Mouse (Mus musculus) heart, embryonic 14.5 days (tissue): ENCODE data around the gene Cdipt. TPM values are rescaled to one million over a fixed set of nuclear protein-coding genes. Genes with fewer than 3 reads are reported as not detected.

Experiments used
- ATAC-seq: fragments of 200-750 bp; cut with Nextera tagmentation; 2 replicates; pipeline ENCODE4 v1.8.0; 2017; ENCODE audit warnings: low read depth, moderate TSS enrichment; ENCODE audit not compliant: insufficient number of reproducible peaks, insufficient read depth, low FRiP score
- H3K27ac ChIP-seq, 2 experiments: fragments of 200-500 bp in 1 of 2; fragments of 300-500 bp in 1 of 2; sonication (generic) in 1 of 2; replicated peaks in 1 of 2; 2 replicates each; pipeline ENCODE4 v1.5.1; 2012 to 2014; ENCODE audit warnings: low read depth in 2 of 2, low read length in 2 of 2, control low read depth in 1 of 2, mild to moderate bottlenecking in 1 of 2, mixed read lengths in 1 of 2; ENCODE audit not compliant: control insufficient read depth in 1 of 2, insufficient read depth in 1 of 2
- H3K27me3 ChIP-seq: fragments of 300-500 bp; sonication (generic); 2 replicates; pipeline ENCODE4 v1.6.1; 2014; ENCODE audit warnings: mild to moderate bottlenecking, low read length, control low read depth; ENCODE audit not compliant: control insufficient read depth, insufficient read depth
- H3K36me3 ChIP-seq: fragments of 300-500 bp; sonication (generic); 2 replicates; pipeline ENCODE4 v1.6.1; 2014; ENCODE audit warnings: mild to moderate bottlenecking, control low read depth, low read length, mixed read lengths; ENCODE audit not compliant: control insufficient read depth, insufficient read depth
- H3K4me1 ChIP-seq, 2 experiments: fragments of 200-500 bp in 1 of 2; fragments of 300-500 bp in 1 of 2; sonication (generic) in 1 of 2; 2 replicates each; pipeline ENCODE4 v1.6.1; 2012 to 2014; ENCODE audit warnings: low read length in 2 of 2, control low read depth in 1 of 2, mixed read lengths in 1 of 2; ENCODE audit not compliant: control insufficient read depth in 2 of 2, insufficient read depth in 2 of 2
- H3K4me2 ChIP-seq: fragments of 300-500 bp; sonication (generic); 2 replicates; pipeline ENCODE4 v1.6.1; 2014; ENCODE audit warnings: mild to moderate bottlenecking, low read length
- H3K4me3 ChIP-seq, 2 experiments: fragments of 200-500 bp in 1 of 2; fragments of 300-500 bp in 1 of 2; sonication (generic) in 1 of 2; 2 replicates each; pipeline ENCODE4 v1.5.1; 2012 to 2014; ENCODE audit warnings: low read length in 2 of 2, mild to moderate bottlenecking in 2 of 2, control low read depth in 1 of 2, low read depth in 1 of 2, moderate library complexity in 1 of 2; ENCODE audit not compliant: control insufficient read depth in 1 of 2, insufficient read depth in 1 of 2
- H3K9ac ChIP-seq: fragments of 300-500 bp; sonication (generic); 2 replicates; pipeline ENCODE4 v1.6.1; 2014; ENCODE audit warnings: mild to moderate bottlenecking, low read length
- H3K9me3 ChIP-seq: fragments of 300-500 bp; sonication (generic); 2 replicates; pipeline ENCODE4 v1.6.1; 2016; ENCODE audit warnings: low read length, control low read depth; ENCODE audit not compliant: control insufficient read depth
- WGBS: fragments of 180-500 bp; shearing (Covaris S2); extraction: QIAGEN DNeasy Blood & Tissue Kit; methylation state at CpG from one replicate; pipeline ENCODE4 v1.1.7; 2014; 5-methylcytosine and 5-hydroxymethylcytosine counted together
- polyA plus RNA-seq: library from polyadenylated mRNA; unstranded; fragments of >200 nt; fragmentation: Nextera tagmentation; extraction: Ambion mirVana; gene quantifications from 2 replicates; pipeline ENCODE4 v1.2.1, GENCODE M21; 2014

Gene Cdipt
- polyA plus RNA-seq, 1 experiment from 2014 or later, result 74.6 TPM

- Histone ChIP-seq H3K27ac (no peak within 1 kb of the TSS), H3K27me3 (no peaks in the 10 kb centered on the region), H3K4me2 (peak within 1 kb of the TSS; percentile 81), H3K9ac (peak within 1 kb of the TSS; percentile 63), H3K4me1 (peaks cover 15 to 31% of the 10 kb centered on the region in 2 experiments), H3K36me3 (peaks cover 31% of the 10 kb centered on the region), H3K9me3 (no peaks in the 10 kb centered on the region), H3K4me3 (peak within 1 kb of the TSS; percentile 46 to 62)
- 26% methylated on average over 11 of the region's 11 CpGs for WGBS
- ATAC-seq, result no peak
Measured at GRCm38 (mm10) chr7:127014320-127014719, 38.6 kb downstream of the Cdipt start, which contains the start of gene Mvp. Gene Mvp (minus strand): TSS chr7:127014621.

GRCm38 (mm10) chr7:127014993-127015392 is 39.3 kb downstream of the Cdipt start:
- WGBS, result 89% methylated on average over 12 of the region's 12 CpGs
- no peak overlapping the region for H3K4me3 ChIP-seq
- H3K36me3 ChIP-seq, result peaks cover 31% of the 10 kb centered on the region
- no peaks in the 10 kb centered on the region for H3K27me3 ChIP-seq
- H3K4me1 ChIP-seq, result peaks cover 15 to 32% of the 10 kb centered on the region in 2 experiments
- no peak for ATAC-seq
- H3K9me3 ChIP-seq, result no peaks in the 10 kb centered on the region
- peak overlapping the region; percentile 67; the same call in 1 of the 2 replicates for H3K4me2 ChIP-seq
- peak overlapping the region; percentile 16; the same call in 1 of the 2 replicates for H3K9ac ChIP-seq
- no peak overlapping the region for H3K27ac ChIP-seq

- Histone ChIP-seq H3K9ac (peak overlapping the region; percentile 94), H3K27me3 (no peaks in the 10 kb centered on the region), H3K36me3 (peaks cover 31% of the 10 kb centered on the region), H3K9me3 (no peaks in the 10 kb centered on the region), H3K27ac (peak overlapping the region; percentile 94 to 98), H3K4me2 (peak overlapping the region; percentile 81), H3K4me3 (peak overlapping the region; percentile 81 to 94), H3K4me1 (peaks cover 22 to 43% of the 10 kb centered on the region in 2 experiments)
- ATAC-seq, result peak; percentile 16; the same call in 1 of the 2 replicates
- 3% methylated on average over 10 of the region's 10 CpGs for WGBS
Measured at GRCm38 (mm10) chr7:127016081-127016480, 40.4 kb downstream of the Cdipt start.

- Histone ChIP-seq H3K27ac (peak within 1 kb of the TSS; percentile 94 to 98), H3K27me3 (no peaks in the 10 kb centered on the region), H3K4me1 (peaks cover 23 to 45% of the 10 kb centered on the region in 2 experiments), H3K36me3 (peaks cover 31% of the 10 kb centered on the region), H3K9me3 (no peaks in the 10 kb centered on the region), H3K4me2 (peak within 1 kb of the TSS; percentile 81), H3K4me3 (peak within 1 kb of the TSS; percentile 81 to 94), H3K9ac (peak within 1 kb of the TSS; percentile 94)
- ATAC-seq, result no peak
Measured at GRCm38 (mm10) chr7:127016481-127016485, 40.6 kb downstream of the Cdipt start, which contains the start of gene Pagr1b. Gene Pagr1b (minus strand): TSS chr7:127016484.

GRCm38 (mm10) chr7:127016486-127016938 is 40.8 kb downstream of the Cdipt start:
- Histone ChIP-seq H3K36me3 (peaks cover 31% of the 10 kb centered on the region), H3K4me1 (peaks cover 26 to 47% of the 10 kb centered on the region in 2 experiments), H3K4me3 (peak overlapping the region; percentile 81 to 94), H3K27ac (peak overlapping the region; percentile 94 to 98), H3K9ac (peak overlapping the region; percentile 94), H3K9me3 (no peaks in the 10 kb centered on the region), H3K27me3 (no peaks in the 10 kb centered on the region), H3K4me2 (peak overlapping the region; percentile 81)
- whole genome bisulfite sequencing, result 1% methylated on average over 22 of the region's 22 CpGs
- ATAC-seq, result peak; percentile 55

GRCm38 (mm10) chr7:127016971-127017949 is 41.5 kb downstream of the Cdipt start, which contains the start of gene Pagr1a:
Gene Pagr1a (minus strand): TSS chr7:127017352.
- peaks cover 27 to 55% of the 10 kb centered on the region in 2 experiments for H3K4me1 ChIP-seq
- WGBS, result 5% methylated on average over 39 of the region's 39 CpGs
- peak within 1 kb of the TSS; percentile 94 to 98 for H3K27ac ChIP-seq
- H3K36me3 ChIP-seq, result peaks cover 34% of the 10 kb centered on the region
- H3K4me3 ChIP-seq, result peak within 1 kb of the TSS; percentile 81 to 94
- no peaks in the 10 kb centered on the region for H3K9me3 ChIP-seq
- no peaks in the 10 kb centered on the region for H3K27me3 ChIP-seq
- H3K4me2 ChIP-seq, result peak within 1 kb of the TSS; percentile 81
- H3K9ac ChIP-seq, result peak within 1 kb of the TSS; percentile 94
- peak; percentile 75 for ATAC-seq

- 47% methylated on average over 6 of the region's 6 CpGs for WGBS
- H3K36me3 ChIP-seq, result peaks cover 34% of the 10 kb centered on the region
- peak overlapping the region; percentile 25; the same call in 1 of the 2 replicates for H3K9ac ChIP-seq
- no peak overlapping the region for H3K27ac ChIP-seq
- no peak overlapping the region for H3K4me3 ChIP-seq
- peaks cover 27 to 62% of the 10 kb centered on the region in 2 experiments for H3K4me1 ChIP-seq
- H3K4me2 ChIP-seq, result no peak overlapping the region
- H3K9me3 ChIP-seq, result no peaks in the 10 kb centered on the region
- no peak for ATAC-seq
- no peaks in the 10 kb centered on the region for H3K27me3 ChIP-seq
Measured at GRCm38 (mm10) chr7:127017950-127018345, 42.2 kb downstream of the Cdipt start.
